Mouse (Mus musculus): ENCODE measurements around the gene Snx25. TPM values are rescaled to one million over a fixed set of nuclear protein-coding genes. Genes with fewer than 3 reads are reported as not detected.

The Snx25 gene
- polyA plus RNA-seq (2014; fragmentation: Illumina TruSeq; extraction: RNeasy Lipid Tissue Mini Kit (QIAGEN cat#74804)), result 12.2 TPM

GRCm38 (mm10) chr8:46152064-46153031 lies at the start of gene Snx25:
Gene Snx25, minus strand, starts transcription at chr8:46152159.

GRCm38 (mm10) chr8:46151202-46152062 lies 527 bp downstream of the Snx25 start, which contains the start of gene Cfap97:
Gene Cfap97, plus strand, starts transcription at chr8:46151771.

GRCm38 (mm10) chr8:46005596-46005995 lies 146.4 kb downstream of the Snx25 start, which contains the start of gene Ankrd37:
Gene Ankrd37, minus strand, starts transcription at chr8:46005707.

GRCm38 (mm10) chr8:45999138-45999783 lies 152.7 kb downstream of the Snx25 start, which contains the start of gene Lrp2bp:
Gene Lrp2bp, plus strand, starts transcription at chr8:45999303.

Other genes starting within 250 kb of the Snx25 start
- not detected for gene Ccdc110, start 217.5 kb downstream of the Snx25 start, polyA plus RNA-seq (2014; fragmentation: Illumina TruSeq; extraction: RNeasy Lipid Tissue Mini Kit (QIAGEN cat#74804))
- gene 1700029J07Rik, start 176.9 kb downstream of the Snx25 start, polyA plus RNA-seq (2014; fragmentation: Illumina TruSeq; extraction: RNeasy Lipid Tissue Mini Kit (QIAGEN cat#74804)), result 9.3 TPM
- gene Ufsp2, start 176.6 kb downstream of the Snx25 start, polyA plus RNA-seq (2014; fragmentation: Illumina TruSeq; extraction: RNeasy Lipid Tissue Mini Kit (QIAGEN cat#74804)), result 102 TPM
- gene Lrp2bp, start 152.9 kb downstream of the Snx25 start, polyA plus RNA-seq (2014; fragmentation: Illumina TruSeq; extraction: RNeasy Lipid Tissue Mini Kit (QIAGEN cat#74804)), result 0.94 TPM
- 1.1 TPM for gene Ankrd37, start 146.5 kb downstream of the Snx25 start, polyA plus RNA-seq (2014; fragmentation: Illumina TruSeq; extraction: RNeasy Lipid Tissue Mini Kit (QIAGEN cat#74804))
- 113 TPM for gene Cfap97, start 388 bp downstream of the Snx25 start, polyA plus RNA-seq (2014; fragmentation: Illumina TruSeq; extraction: RNeasy Lipid Tissue Mini Kit (QIAGEN cat#74804))
- gene Slc25a4, start 59.1 kb upstream of the Snx25 start, polyA plus RNA-seq (2014; fragmentation: Illumina TruSeq; extraction: RNeasy Lipid Tissue Mini Kit (QIAGEN cat#74804)), result 253 TPM
- gene Helt, start 142.5 kb upstream of the Snx25 start, polyA plus RNA-seq (2014; fragmentation: Illumina TruSeq; extraction: RNeasy Lipid Tissue Mini Kit (QIAGEN cat#74804)), result not detected